Mouse (Mus musculus): ENCODE measurements around the gene Gpr155. TPM values are rescaled to one million over a fixed set of nuclear protein-coding genes. Genes with fewer than 3 reads are reported as not detected.

The Gpr155 gene
- polyA plus RNA-seq, 1 experiment from 2014 or later: 7.5 TPM

- Histone ChIP-seq H3K4me3 (no peak overlapping the region), H3K4me2 (replicated peaks) (peak overlapping the region; percentile 96)
- 75% methylated on average over 4 of the region's 4 CpGs for WGBS
These were observed 1.2 kb downstream of the Gpr155 start for GRCm38 (mm10) chr2:73385172-73385571.

DNA sequence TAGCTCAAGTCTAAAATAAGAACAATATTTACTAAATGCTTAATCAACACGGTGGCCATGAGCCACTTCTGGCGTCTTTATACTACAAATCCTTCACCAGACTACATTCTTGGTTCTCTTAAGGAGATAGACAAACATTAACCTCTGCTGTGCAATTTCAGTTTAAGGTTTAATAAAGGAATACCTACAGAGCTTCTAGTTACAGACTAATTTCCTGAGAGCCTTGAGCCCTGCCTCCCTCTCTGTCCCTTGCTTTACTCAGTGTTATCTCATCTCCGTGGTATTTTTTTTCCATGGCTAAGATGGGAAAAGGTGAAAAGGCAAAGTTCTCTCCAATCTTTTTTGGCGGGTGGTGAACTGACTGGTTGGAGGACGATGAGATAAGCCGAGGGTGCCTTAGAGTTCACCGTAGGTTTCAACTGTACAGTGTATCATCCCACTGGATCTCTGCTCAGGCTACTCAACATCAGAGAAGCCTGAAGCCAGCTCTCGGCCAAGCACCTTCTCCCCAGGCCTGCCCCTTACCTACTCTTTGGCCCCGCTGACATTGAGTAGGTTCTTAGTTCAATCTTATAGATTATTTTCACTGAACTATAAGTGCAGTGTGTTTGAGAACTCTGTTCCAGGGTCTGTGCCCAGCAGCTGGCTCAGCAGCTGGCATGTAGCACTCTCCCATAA is 5.9 kb downstream of the Gpr155 start:
- Histone ChIP-seq H3K36me3 (no peaks in the 10 kb centered on the region), H3K27me3 (no peaks in the 10 kb centered on the region), H3K4me2 (replicated peaks) (no peak overlapping the region), H3K9me3 (no peaks in the 10 kb centered on the region), H3K9ac (no peak overlapping the region), H3K4me1 (no peaks in the 10 kb centered on the region), H3K4me3 (no peak overlapping the region), H3K27ac (no peak overlapping the region)
- 81% methylated on average over 9 of the region's 9 CpGs for WGBS
- ATAC-seq (ENCODE audit: insufficient number of reproducible peaks, insufficient read depth, low FRiP score, low TSS enrichment): no peak

More at GRCm38 (mm10) chr2:73385172-73385571, 1.2 kb downstream of the Gpr155 start:
- H3K27me3 ChIP-seq: no peaks in the 10 kb centered on the region
- no peaks in the 10 kb centered on the region for H3K9me3 ChIP-seq
- no peak overlapping the region for H3K27ac ChIP-seq
- H3K36me3 ChIP-seq: no peaks in the 10 kb centered on the region
- no peak overlapping the region for H3K9ac ChIP-seq
- peaks cover 11% of the 10 kb centered on the region; the same call in 1 of the 2 replicates for H3K4me1 ChIP-seq
- ATAC-seq (ENCODE audit: insufficient number of reproducible peaks, insufficient read depth, low FRiP score, low TSS enrichment): no peak

DNA sequence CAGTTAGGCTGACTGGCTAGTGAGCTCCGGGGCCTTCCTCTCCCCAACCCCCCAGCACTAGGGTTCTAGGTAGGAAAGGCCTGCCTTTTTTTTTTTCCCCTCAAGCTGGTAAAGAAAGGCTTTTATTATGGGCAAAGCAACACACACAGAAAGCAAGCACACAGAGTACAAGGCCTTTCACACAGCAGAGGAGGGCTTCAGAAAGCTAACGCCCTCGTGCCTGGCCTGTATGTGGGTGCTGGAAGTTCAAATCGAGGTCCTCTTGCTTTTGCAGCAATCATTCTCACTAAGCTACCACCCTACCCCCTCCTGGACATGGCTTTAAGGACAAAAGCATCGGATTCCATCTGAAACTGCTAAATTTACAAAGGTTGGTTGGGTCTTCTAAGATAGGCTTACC is 6.7 kb downstream of the Gpr155 start:
- Histone ChIP-seq H3K4me3 (no peak overlapping the region), H3K4me2 (replicated peaks) (no peak overlapping the region), H3K9ac (no peak overlapping the region), H3K36me3 (no peaks in the 10 kb centered on the region), H3K9me3 (no peaks in the 10 kb centered on the region), H3K27ac (no peak overlapping the region), H3K4me1 (peaks cover 7% of the 10 kb centered on the region; the same call in 1 of the 2 replicates), H3K27me3 (no peaks in the 10 kb centered on the region)
- no peak for ATAC-seq (ENCODE audit: insufficient number of reproducible peaks, insufficient read depth, low FRiP score, low TSS enrichment)
- 72% methylated on average over 5 of the region's 5 CpGs for WGBS

GRCm38 (mm10) chr2:73378326-73378725 is 8.0 kb downstream of the Gpr155 start:
- H3K4me3 ChIP-seq: no peak overlapping the region

DNA sequence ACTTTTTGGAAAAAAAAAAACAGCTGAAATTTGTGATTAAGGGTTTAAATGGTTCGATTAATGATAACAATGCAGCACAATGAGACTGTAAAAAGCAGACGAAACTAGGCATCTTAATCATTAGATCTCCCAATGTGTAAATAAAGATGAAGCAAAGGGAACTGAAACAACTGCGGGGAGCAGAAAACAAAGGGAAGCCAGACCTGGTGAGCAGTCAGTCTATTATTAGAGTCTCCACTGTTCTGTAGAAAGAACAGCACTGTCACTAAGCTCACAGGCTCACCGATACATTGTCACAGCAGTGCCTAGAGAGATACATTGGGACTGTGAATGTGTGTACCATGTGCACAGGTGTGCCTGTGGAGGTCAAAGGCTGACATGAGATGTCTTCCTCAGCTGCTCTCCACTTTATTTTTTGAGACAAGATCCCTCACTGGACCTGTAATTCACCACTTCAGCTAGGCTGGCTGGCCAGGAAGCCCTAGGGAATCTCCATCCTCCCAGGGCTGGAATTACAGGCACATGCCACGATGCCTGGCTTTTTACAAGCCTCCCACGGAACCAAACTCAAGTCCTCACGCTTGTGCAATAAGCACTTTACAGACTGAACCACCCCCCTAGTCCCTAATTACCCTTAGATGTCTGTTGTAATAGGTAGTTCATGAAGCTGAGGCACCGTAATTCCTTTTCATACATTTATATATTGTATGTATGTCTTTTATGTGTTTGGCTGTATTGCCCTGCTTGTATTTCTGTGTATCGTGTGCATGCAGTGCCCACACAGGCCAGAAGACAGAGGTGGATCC is 14.6 kb downstream of the Gpr155 start:
- H3K36me3 ChIP-seq: no peaks in the 10 kb centered on the region
- H3K4me3 ChIP-seq: no peak overlapping the region
- no peak overlapping the region for H3K27ac ChIP-seq
- H3K4me2 ChIP-seq (replicated peaks): no peak overlapping the region
- peaks cover 12% of the 10 kb centered on the region; the same call in 1 of the 2 replicates for H3K4me1 ChIP-seq
- 72% methylated on average over 9 of the region's 9 CpGs for WGBS
- no peaks in the 10 kb centered on the region for H3K9me3 ChIP-seq
- ATAC-seq (ENCODE audit: insufficient number of reproducible peaks, insufficient read depth, low FRiP score, low TSS enrichment): no peak
- no peaks in the 10 kb centered on the region for H3K27me3 ChIP-seq
- no peak overlapping the region for H3K9ac ChIP-seq

More at GRCm38 (mm10) chr2:73378326-73378725, 8.0 kb downstream of the Gpr155 start:
- Histone ChIP-seq H3K9me3 (no peaks in the 10 kb centered on the region), H3K27me3 (no peaks in the 10 kb centered on the region), H3K27ac (no peak overlapping the region), H3K9ac (no peak overlapping the region), H3K4me1 (peaks cover 12% of the 10 kb centered on the region; the same call in 1 of the 2 replicates), H3K36me3 (no peaks in the 10 kb centered on the region), H3K4me2 (replicated peaks) (no peak overlapping the region)
- ATAC-seq (ENCODE audit: insufficient number of reproducible peaks, insufficient read depth, low FRiP score, low TSS enrichment): no peak
- WGBS: 88% methylated on average over 5 of the region's 5 CpGs

DNA sequence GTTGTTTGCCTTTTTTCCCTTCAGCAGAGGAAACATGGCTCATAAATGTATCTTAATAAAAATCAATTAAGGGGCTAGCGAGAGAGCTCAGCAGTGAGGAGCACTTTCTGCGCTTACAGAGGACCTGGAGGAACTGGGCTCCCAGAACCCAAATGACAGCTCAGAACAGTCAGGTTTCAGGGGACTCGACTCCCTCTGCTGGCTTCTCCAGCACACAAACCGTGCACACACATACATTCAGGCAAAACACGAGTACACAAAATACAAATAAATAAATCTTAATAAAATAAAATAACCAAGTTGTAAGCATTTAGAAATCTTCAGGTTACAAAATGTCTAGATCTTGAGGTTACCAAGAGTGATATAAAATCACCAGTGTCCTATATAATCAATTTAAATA is 22.9 kb downstream of the Gpr155 start:
- 76% methylated on average over 5 of the region's 5 CpGs for WGBS
- H3K27ac ChIP-seq: no peak overlapping the region
- ATAC-seq (ENCODE audit: insufficient number of reproducible peaks, insufficient read depth, low FRiP score, low TSS enrichment): no peak
- no peak overlapping the region for H3K4me3 ChIP-seq
- no peak overlapping the region for H3K4me2 ChIP-seq (replicated peaks)
- no peaks in the 10 kb centered on the region for H3K4me1 ChIP-seq
- H3K27me3 ChIP-seq: no peaks in the 10 kb centered on the region
- H3K36me3 ChIP-seq: no peaks in the 10 kb centered on the region
- no peak overlapping the region for H3K9ac ChIP-seq
- no peaks in the 10 kb centered on the region for H3K9me3 ChIP-seq

GRCm38 (mm10) chr2:73360536-73360935 is 25.8 kb downstream of the Gpr155 start:
- Histone ChIP-seq H3K4me3 (no peak overlapping the region), H3K27ac (no peak overlapping the region), H3K4me2 (replicated peaks) (no peak overlapping the region), H3K36me3 (no peaks in the 10 kb centered on the region), H3K9me3 (no peaks in the 10 kb centered on the region), H3K4me1 (0 out of 2 replicates have a peak, but pooled peaks cover 3% of the 10 kb centered on the region), H3K27me3 (no peaks in the 10 kb centered on the region), H3K9ac (no peak overlapping the region)
- ATAC-seq (ENCODE audit: insufficient number of reproducible peaks, insufficient read depth, low FRiP score, low TSS enrichment): no peak
- WGBS: 79% methylated on average over 2 of the region's 2 CpGs

- 95% methylated on average over 5 of the region's 5 CpGs for WGBS
- ATAC-seq (ENCODE audit: insufficient number of reproducible peaks, insufficient read depth, low FRiP score, low TSS enrichment): no peak
These were observed 26.4 kb downstream of the Gpr155 start for GRCm38 (mm10) chr2:73359941-73360340.

GRCm38 (mm10) chr2:73357004-73357403 is 29.4 kb downstream of the Gpr155 start:
- WGBS: 24% methylated on average over 18 of the region's 18 CpGs
- H3K36me3 ChIP-seq: no peaks in the 10 kb centered on the region
- no peaks in the 10 kb centered on the region for H3K27me3 ChIP-seq
- peak overlapping the region; percentile 16; the same call in 1 of the 2 replicates for H3K4me3 ChIP-seq
- H3K9ac ChIP-seq: no peak overlapping the region
- peak overlapping the region; percentile 36 for H3K4me2 ChIP-seq (replicated peaks)
- no peaks in the 10 kb centered on the region for H3K9me3 ChIP-seq
- ATAC-seq (ENCODE audit: insufficient number of reproducible peaks, insufficient read depth, low FRiP score, low TSS enrichment): no peak
- H3K27ac ChIP-seq: peak overlapping the region; percentile 64
- H3K4me1 ChIP-seq: peaks cover 5% of the 10 kb centered on the region

More at GRCm38 (mm10) chr2:73359941-73360340, 26.4 kb downstream of the Gpr155 start:
- Histone ChIP-seq H3K27ac (no peak overlapping the region), H3K27me3 (no peaks in the 10 kb centered on the region), H3K4me2 (replicated peaks) (no peak overlapping the region), H3K4me3 (no peak overlapping the region), H3K9ac (no peak overlapping the region), H3K36me3 (no peaks in the 10 kb centered on the region), H3K9me3 (no peaks in the 10 kb centered on the region), H3K4me1 (0 out of 2 replicates have a peak, but pooled peaks cover 3% of the 10 kb centered on the region)

- no peak for ATAC-seq (ENCODE audit: insufficient number of reproducible peaks, insufficient read depth, low FRiP score, low TSS enrichment)
- Histone ChIP-seq H3K27ac (no peak overlapping the region), H3K36me3 (no peaks in the 10 kb centered on the region), H3K9ac (no peak overlapping the region), H3K4me2 (replicated peaks) (no peak overlapping the region), H3K4me1 (peaks cover 14% of the 10 kb centered on the region), H3K4me3 (no peak overlapping the region), H3K9me3 (no peaks in the 10 kb centered on the region), H3K27me3 (no peaks in the 10 kb centered on the region)
- WGBS: 44% methylated on average over 7 of the region's 7 CpGs
These were observed 34.4 kb downstream of the Gpr155 start for GRCm38 (mm10) chr2:73351927-73352374.

DNA sequence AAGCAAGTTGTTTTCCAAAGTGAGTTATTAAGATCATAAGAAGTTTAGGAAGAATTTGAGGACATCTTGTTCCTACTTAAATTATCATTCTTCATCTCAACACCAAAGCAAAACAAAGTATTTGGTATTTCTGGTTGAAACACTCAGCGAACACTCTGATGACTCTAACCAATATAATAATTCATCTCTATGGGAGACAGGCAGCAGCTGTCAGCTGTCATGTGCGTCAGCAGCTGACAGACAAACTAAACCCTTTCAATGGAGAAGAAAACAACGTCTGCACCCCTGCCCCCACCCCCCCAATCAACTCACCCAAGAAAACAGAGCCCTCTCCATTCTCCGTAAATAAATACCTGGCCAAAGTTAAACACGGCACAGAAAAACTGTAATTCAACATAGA is 34.9 kb downstream of the Gpr155 start:
- Histone ChIP-seq H3K4me1 (peaks cover 12% of the 10 kb centered on the region), H3K4me2 (replicated peaks) (no peak overlapping the region), H3K27me3 (no peaks in the 10 kb centered on the region), H3K9me3 (no peaks in the 10 kb centered on the region), H3K36me3 (no peaks in the 10 kb centered on the region), H3K9ac (no peak overlapping the region), H3K4me3 (no peak overlapping the region), H3K27ac (no peak overlapping the region)
- WGBS: 41% methylated on average over 5 of the region's 5 CpGs
- ATAC-seq (ENCODE audit: insufficient number of reproducible peaks, insufficient read depth, low FRiP score, low TSS enrichment): no peak

DNA sequence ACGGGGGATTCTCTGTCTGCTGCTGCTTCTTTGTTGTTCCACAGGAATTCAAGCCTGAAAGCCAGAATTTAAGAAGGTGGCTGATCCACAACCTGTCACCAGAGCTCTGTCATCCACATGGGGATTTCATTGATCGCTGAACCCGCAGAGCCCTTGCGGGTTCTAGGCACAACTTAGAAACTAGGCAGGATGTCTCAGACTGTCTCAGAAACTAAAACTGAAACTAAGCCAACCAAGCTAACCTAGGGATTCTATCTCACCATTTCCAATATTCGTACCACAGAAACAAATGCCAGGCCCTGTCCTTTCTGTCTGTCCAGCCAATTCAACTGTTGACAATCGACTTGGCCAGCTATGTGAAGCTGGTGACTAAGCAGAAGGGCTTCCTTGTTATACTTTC is 38.2 kb downstream of the Gpr155 start:
- H3K27me3 ChIP-seq: no peaks in the 10 kb centered on the region
- no peaks in the 10 kb centered on the region for H3K9me3 ChIP-seq
- H3K9ac ChIP-seq: no peak overlapping the region
- no peak overlapping the region for H3K27ac ChIP-seq
- 82% methylated on average over 6 of the region's 6 CpGs for WGBS
- peaks cover 11% of the 10 kb centered on the region for H3K4me1 ChIP-seq
- H3K4me3 ChIP-seq: no peak overlapping the region
- no peak for ATAC-seq (ENCODE audit: insufficient number of reproducible peaks, insufficient read depth, low FRiP score, low TSS enrichment)
- no peaks in the 10 kb centered on the region for H3K36me3 ChIP-seq
- H3K4me2 ChIP-seq (replicated peaks): no peak overlapping the region
